Comparison of ENCODE assay signal across 8 mouse cellular contexts in genomic region chr2:174437697-174437982, GRCm38 (mm10). TPM values are rescaled to one million over a fixed set of nuclear protein-coding genes. Genes with fewer than 3 reads are reported as not detected.
A peak's percentile ranks its signal among the peaks of the same experiment; 100 is the strongest.
DNase-seq lines count a peak whose midpoint lies in the region; ATAC-seq and TF ChIP-seq lines count a peak whose summit lies in the region.

No protein-coding gene starts in this region.

- no peak for ATAC-seq in forebrain, embryonic 12.5 days (ENCODE audit: low FRiP score)
- ATAC-seq in forebrain, embryonic 14.5 days: no peak
- ATAC-seq in liver, embryonic 16.5 days (ENCODE audit: low read depth): no peak
- peak; percentile 49 for ATAC-seq in neutrophil, adult 5-6 weeks (ENCODE audit: extremely low read depth, insufficient number of reproducible peaks, low FRiP score, poor library complexity, severe bottlenecking)

- no peak for TF ChIP-seq CTCF in bone marrow, adult 2 months (IDR thresholded peaks at IDR 0.05; ENCODE audit: control insufficient read depth, insufficient read depth, low read length)

- 94% methylated on average over 4 of the region's 4 CpGs for WGBS in forebrain, embryonic 12.5 days
- 94% methylated on average over 4 of the region's 4 CpGs for WGBS in forebrain, embryonic 14.5 days
- 21% methylated on average over 4 of the region's 4 CpGs for WGBS in bone marrow, adult 2 months
- WGBS in liver, embryonic 16.5 days (ENCODE audit: insufficient replicate concordance): 64% methylated on average over 4 of the region's 4 CpGs

- no peak overlapping the region; the same call in 1 of the 2 replicates for H3K4me3 ChIP-seq in forebrain, embryonic 12.5 days (replicated peaks)
- H3K4me3 ChIP-seq in forebrain, embryonic 14.5 days (ENCODE audit: low read depth, low read length): no peak overlapping the region
- peak overlapping the region; percentile 80 for H3K4me3 ChIP-seq in bone marrow, adult 2 months (replicated peaks; ENCODE audit: control insufficient read depth, low read depth, low read length)
- H3K4me3 ChIP-seq in liver, embryonic 16.5 days (ENCODE audit: low read depth, low read length): peak overlapping the region; percentile 70

- H3K4me2 ChIP-seq in forebrain, embryonic 12.5 days: peak overlapping the region; percentile 74
- no peak overlapping the region; the same call in 1 of the 2 replicates for H3K4me2 ChIP-seq in forebrain, embryonic 14.5 days (ENCODE audit: low read length)
- peak overlapping the region; percentile 92 for H3K4me2 ChIP-seq in liver, embryonic 16.5 days (ENCODE audit: low read depth, low read length)

- H3K9me3 ChIP-seq in forebrain, embryonic 12.5 days: no peaks in the 10 kb centered on the region
- no peaks in the 10 kb centered on the region for H3K9me3 ChIP-seq in forebrain, embryonic 14.5 days (replicated peaks; ENCODE audit: control insufficient read depth, low read length)
- no peaks in the 10 kb centered on the region for H3K9me3 ChIP-seq in liver, embryonic 16.5 days (replicated peaks; ENCODE audit: control insufficient read depth, low read length)

- H3K27ac ChIP-seq in forebrain, embryonic 12.5 days: no peak overlapping the region
- no peak overlapping the region for H3K27ac ChIP-seq in forebrain, embryonic 14.5 days (ENCODE audit: low read depth, low read length)
- peak overlapping the region; percentile 80 for H3K27ac ChIP-seq in bone marrow, adult 2 months (ENCODE audit: control insufficient read depth, insufficient read depth, low read depth, low read length, poor library complexity)
- peak overlapping the region; percentile 70 for H3K27ac ChIP-seq in liver, embryonic 16.5 days (ENCODE audit: low read length)

- no peaks in the 10 kb centered on the region; the same call in 1 of the 2 replicates for H3K36me3 ChIP-seq in forebrain, embryonic 12.5 days (replicated peaks)
- H3K36me3 ChIP-seq in forebrain, embryonic 14.5 days (ENCODE audit: control insufficient read depth, insufficient read depth, low read length): peaks cover 3% of the 10 kb centered on the region; the same call in 1 of the 2 replicates
- peaks cover 5% of the 10 kb centered on the region; the same call in 1 of the 2 replicates for H3K36me3 ChIP-seq in liver, embryonic 16.5 days (ENCODE audit: control insufficient read depth, insufficient read depth)

- no peak for TF ChIP-seq POLR2A in bone marrow, adult 2 months (IDR thresholded peaks at IDR 0.05; ENCODE audit: borderline replicate concordance, control insufficient read depth, low read depth, low read length)

- H3K9ac ChIP-seq in forebrain, embryonic 12.5 days: no peak overlapping the region
- no peak overlapping the region for H3K9ac ChIP-seq in forebrain, embryonic 14.5 days (ENCODE audit: low read length)
- H3K9ac ChIP-seq in liver, embryonic 16.5 days (ENCODE audit: low read depth, low read length): peak overlapping the region; percentile 76

- peaks cover 20% of the 10 kb centered on the region for H3K4me1 ChIP-seq in forebrain, embryonic 12.5 days
- peaks cover 16% of the 10 kb centered on the region for H3K4me1 ChIP-seq in forebrain, embryonic 14.5 days (ENCODE audit: control insufficient read depth, insufficient read depth, low read length)
- H3K4me1 ChIP-seq in bone marrow, adult 2 months (ENCODE audit: control insufficient read depth, insufficient read depth, low read length): peaks cover 6% of the 10 kb centered on the region; the same call in 1 of the 2 replicates
- H3K4me1 ChIP-seq in liver, embryonic 16.5 days (ENCODE audit: control insufficient read depth, low read depth, low read length): peaks cover 33% of the 10 kb centered on the region

- intact Hi-C loops in heart, postnatal 14 days (cut with DNase I): loop anchor here (10.0 kb wide), 1 partner anchor 323 kb away; the partner anchor contains the start of gene Npepl1

- no peak for DNase-seq in forebrain, embryonic 14.5 days (ENCODE audit: low spot score)
- DNase-seq in heart, postnatal 14 days: peak; percentile 12 to 18
- no peak for DNase-seq in thymus, adult 18-20 months
- no peak for DNase-seq in layer of hippocampus, adult 18-20 months (ENCODE audit: low spot score in 2 of 2)

- no peaks in the 10 kb centered on the region for H3K27me3 ChIP-seq in forebrain, embryonic 12.5 days
- no peaks in the 10 kb centered on the region for H3K27me3 ChIP-seq in forebrain, embryonic 14.5 days (replicated peaks; ENCODE audit: control insufficient read depth, insufficient read depth, low read length)
- no peaks in the 10 kb centered on the region for H3K27me3 ChIP-seq in liver, embryonic 16.5 days (ENCODE audit: control insufficient read depth, insufficient read depth, low read depth, low read length)

RNA-seq across cellular contexts. Expression of gene Ctsz, which starts 1.2 kb away (rescaled TPM):
- 63.5 and 66.0 TPM in 2 replicates for polyA plus RNA-seq in forebrain, embryonic 12.5 days (2016; fragmentation: Nextera tagmentation; extraction: Ambion mirVana)
- polyA plus RNA-seq in forebrain, embryonic 14.5 days (2014; fragmentation: Nextera tagmentation; extraction: Ambion mirVana): 86.7 and 94.1 TPM in 2 replicates
- 68.9 and 112 TPM in 2 replicates for polyA plus RNA-seq in bone marrow, adult 2 months (2011; ENCODE audit: insufficient read depth, insufficient read length, low replicate concordance, missing spikeins)
- 10 to 100 TPM; 36.6 to 42.1 TPM for total RNA-seq in heart, postnatal 14 days (2021)
- 125 and 128 TPM in 2 replicates for polyA plus RNA-seq in liver, embryonic 16.5 days (2015; fragmentation: Nextera tagmentation; extraction: Ambion mirVana)
- 194 and 214 TPM in 2 replicates for total RNA-seq in neutrophil, adult 5-6 weeks (2017)
- total RNA-seq in layer of hippocampus, adult 18-20 months (2021): 10 to 100 TPM; 37.9 to 44.0 TPM

RNA-seq across cellular contexts. Expression of gene Tubb1, which starts 12.9 kb away (rescaled TPM):
- 2.2 and 3.0 TPM in 2 replicates for polyA plus RNA-seq in forebrain, embryonic 12.5 days (2016; fragmentation: Nextera tagmentation; extraction: Ambion mirVana)
- 0.72 and 1.1 TPM in 2 replicates for polyA plus RNA-seq in forebrain, embryonic 14.5 days (2014; fragmentation: Nextera tagmentation; extraction: Ambion mirVana)
- polyA plus RNA-seq in bone marrow, adult 2 months (2011; ENCODE audit: insufficient read depth, insufficient read length, low replicate concordance, missing spikeins): 36.1 and 60.9 TPM in 2 replicates
- total RNA-seq in heart, postnatal 14 days (2021): 1 to 10 TPM; 2.0 TPM
- 22.0 and 23.5 TPM in 2 replicates for polyA plus RNA-seq in liver, embryonic 16.5 days (2015; fragmentation: Nextera tagmentation; extraction: Ambion mirVana)
- 61.8 and 71.5 TPM in 2 replicates for total RNA-seq in neutrophil, adult 5-6 weeks (2017)
- not detected for total RNA-seq in layer of hippocampus, adult 18-20 months (2021)

RNA-seq across cellular contexts. Expression of gene Nelfcd, which starts 22.0 kb away (rescaled TPM):
- 153 and 167 TPM in 2 replicates for polyA plus RNA-seq in forebrain, embryonic 12.5 days (2016; fragmentation: Nextera tagmentation; extraction: Ambion mirVana)
- polyA plus RNA-seq in forebrain, embryonic 14.5 days (2014; fragmentation: Nextera tagmentation; extraction: Ambion mirVana): 111 and 115 TPM in 2 replicates
- 46.3 and 55.9 TPM in 2 replicates for polyA plus RNA-seq in bone marrow, adult 2 months (2011; ENCODE audit: insufficient read depth, insufficient read length, low replicate concordance, missing spikeins)
- 10 to 100 TPM; 37.7 to 38.8 TPM for total RNA-seq in heart, postnatal 14 days (2021)
- polyA plus RNA-seq in liver, embryonic 16.5 days (2015; fragmentation: Nextera tagmentation; extraction: Ambion mirVana): 68.7 and 69.4 TPM in 2 replicates
- 41.5 and 43.4 TPM in 2 replicates for total RNA-seq in neutrophil, adult 5-6 weeks (2017)
- 10 to 100 TPM; 50.3 to 51.2 TPM for total RNA-seq in layer of hippocampus, adult 18-20 months (2021)

RNA-seq across cellular contexts. Expression of gene Atp5e, which starts 26.3 kb away (rescaled TPM):
- polyA plus RNA-seq in forebrain, embryonic 12.5 days (2016; fragmentation: Nextera tagmentation; extraction: Ambion mirVana): 735 and 766 TPM in 2 replicates
- polyA plus RNA-seq in forebrain, embryonic 14.5 days (2014; fragmentation: Nextera tagmentation; extraction: Ambion mirVana): 664 and 832 TPM in 2 replicates
- polyA plus RNA-seq in bone marrow, adult 2 months (2011; ENCODE audit: insufficient read depth, insufficient read length, low replicate concordance, missing spikeins): 214 and 278 TPM in 2 replicates
- 1,000 to 10,000 TPM; 1,334 to 1,389 TPM for total RNA-seq in heart, postnatal 14 days (2021)
- polyA plus RNA-seq in liver, embryonic 16.5 days (2015; fragmentation: Nextera tagmentation; extraction: Ambion mirVana): 366 and 385 TPM in 2 replicates
- 208 and 251 TPM in 2 replicates for total RNA-seq in neutrophil, adult 5-6 weeks (2017)
- total RNA-seq in layer of hippocampus, adult 18-20 months (2021): 100 to 1,000 TPM; 285 to 290 TPM

RNA-seq across cellular contexts. Expression of gene Prelid3b, which starts 35.2 kb away (rescaled TPM):
- polyA plus RNA-seq in forebrain, embryonic 12.5 days (2016; fragmentation: Nextera tagmentation; extraction: Ambion mirVana): 114 TPM in 2 replicates
- 128 and 133 TPM in 2 replicates for polyA plus RNA-seq in forebrain, embryonic 14.5 days (2014; fragmentation: Nextera tagmentation; extraction: Ambion mirVana)
- 46.1 and 55.5 TPM in 2 replicates for polyA plus RNA-seq in bone marrow, adult 2 months (2011; ENCODE audit: insufficient read depth, insufficient read length, low replicate concordance, missing spikeins)
- 10 to 100 TPM; 59.8 to 72.3 TPM for total RNA-seq in heart, postnatal 14 days (2021)
- polyA plus RNA-seq in liver, embryonic 16.5 days (2015; fragmentation: Nextera tagmentation; extraction: Ambion mirVana): 64.2 and 74.4 TPM in 2 replicates
- total RNA-seq in neutrophil, adult 5-6 weeks (2017): 77.4 and 85.8 TPM in 2 replicates
- 10 to 100 TPM; 45.2 to 46.3 TPM for total RNA-seq in layer of hippocampus, adult 18-20 months (2021)

Comparison
In these comparisons a context has a peak if more than half of its experiments do, and no peak if none do; other contexts are left out.
1. H3K27ac ChIP-seq: peak in bone marrow, adult 2 months (single experiment) and liver, embryonic 16.5 days (single experiment); none in forebrain, embryonic 12.5 days (single experiment) and forebrain, embryonic 14.5 days (single experiment).
2. H3K4me3 ChIP-seq: peak in bone marrow, adult 2 months (single experiment) and liver, embryonic 16.5 days (single experiment); none in forebrain, embryonic 12.5 days (single experiment) and forebrain, embryonic 14.5 days (single experiment).
3. DNase-seq: peak in heart, postnatal 14 days (2 of 2); none in forebrain, embryonic 14.5 days (single experiment), thymus, adult 18-20 months (0 of 2) and layer of hippocampus, adult 18-20 months (0 of 2).